Mouse (Mus musculus): Measurements from ENCODE around the gene Hectd2. TPM values are rescaled to one million over a fixed set of nuclear protein-coding genes. Genes with fewer than 3 reads are reported as not detected.
A peak's percentile ranks its signal among the peaks of the same experiment; 100 is the strongest.

Hectd2 gene
- polyA plus RNA-seq, 1 experiment, result 6.0 TPM

DNA sequence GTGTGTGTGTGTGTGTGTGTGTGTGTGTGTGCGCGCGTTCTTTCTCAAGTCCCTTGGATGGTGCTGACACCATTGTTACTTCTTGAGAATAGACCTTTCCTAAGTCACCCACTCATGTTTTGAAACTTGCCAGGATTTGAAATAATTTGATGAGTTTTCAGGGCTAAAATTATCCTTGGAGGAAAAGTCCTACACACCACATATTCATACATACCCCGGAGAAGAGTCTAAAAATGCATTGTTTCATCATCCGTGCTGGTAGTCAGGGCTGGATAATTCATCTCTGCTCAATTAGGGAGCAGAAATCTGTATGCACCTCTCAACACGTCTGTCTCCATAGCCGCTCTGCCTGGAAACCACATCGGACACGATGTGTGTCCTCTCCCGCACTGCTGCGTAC lies 17.5 kb upstream of the Hectd2 start:
- no peaks in the 10 kb centered on the region for H3K36me3 ChIP-seq (ENCODE audit: control insufficient read depth, insufficient read depth, low read length, poor library complexity, severe bottlenecking)
- no peaks in the 10 kb centered on the region; the same call in 1 of the 2 replicates for H3K27me3 ChIP-seq (ENCODE audit: control insufficient read depth, insufficient read depth, low read length, poor library complexity, severe bottlenecking)
- no peaks in the 10 kb centered on the region for H3K9me3 ChIP-seq (replicated peaks; ENCODE audit: control insufficient read depth, insufficient read depth, low read length, poor library complexity, severe bottlenecking)
- H3K4me3 ChIP-seq (ENCODE audit: low read depth, low read length), result no peak overlapping the region
- no peaks in the 10 kb centered on the region for H3K4me1 ChIP-seq (ENCODE audit: control insufficient read depth, insufficient read depth, low read length)
- TF ChIP-seq POLR2A (IDR thresholded peaks at IDR 0.05; ENCODE audit: insufficient read depth, low read length) (no peak), EP300 (IDR thresholded peaks at IDR 0.05; ENCODE audit: insufficient read depth, low read depth, low read length) (no peak), CTCF (IDR thresholded peaks at IDR 0.05; ENCODE audit: low read depth, low read length) (no peak)
- H3K27ac ChIP-seq (ENCODE audit: insufficient read depth, low read length), result no peak overlapping the region
- H3K9ac ChIP-seq (ENCODE audit: low read depth, poor library complexity, severe bottlenecking), result no peak overlapping the region

DNA sequence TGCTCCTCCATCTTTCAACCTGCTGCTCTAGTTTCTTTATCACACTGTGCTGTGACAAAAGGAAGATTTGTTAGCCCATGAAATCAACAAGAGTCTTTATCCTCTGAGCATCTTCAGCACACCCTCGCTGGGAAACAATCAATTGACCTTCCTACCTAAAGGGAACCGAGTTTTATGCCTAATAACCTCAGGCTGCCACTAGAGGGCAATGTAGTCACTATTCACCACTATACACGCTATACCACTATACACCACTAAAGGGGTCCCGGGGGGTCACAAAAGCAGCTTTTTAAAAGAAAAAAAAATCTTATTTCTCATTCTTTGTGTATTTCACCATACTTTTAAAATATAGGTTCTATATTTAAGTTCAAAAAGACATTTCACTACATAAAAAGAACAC lies 15.9 kb upstream of the Hectd2 start:
- Histone ChIP-seq H3K9ac (ENCODE audit: low read depth, poor library complexity, severe bottlenecking) (no peak overlapping the region), H3K4me1 (ENCODE audit: control insufficient read depth, insufficient read depth, low read length) (no peaks in the 10 kb centered on the region), H3K36me3 (ENCODE audit: control insufficient read depth, insufficient read depth, low read length, poor library complexity, severe bottlenecking) (no peaks in the 10 kb centered on the region), H3K9me3 (replicated peaks; ENCODE audit: control insufficient read depth, insufficient read depth, low read length, poor library complexity, severe bottlenecking) (no peaks in the 10 kb centered on the region), H3K27me3 (ENCODE audit: control insufficient read depth, insufficient read depth, low read length, poor library complexity, severe bottlenecking) (peaks cover 1% of the 10 kb centered on the region), H3K4me3 (ENCODE audit: low read depth, low read length) (no peak overlapping the region), H3K27ac (ENCODE audit: insufficient read depth, low read length) (no peak overlapping the region)
- TF ChIP-seq EP300 (IDR thresholded peaks at IDR 0.05; ENCODE audit: insufficient read depth, low read depth, low read length) (no peak), CTCF (IDR thresholded peaks at IDR 0.05; ENCODE audit: low read depth, low read length) (peak; percentile 10)

DNA sequence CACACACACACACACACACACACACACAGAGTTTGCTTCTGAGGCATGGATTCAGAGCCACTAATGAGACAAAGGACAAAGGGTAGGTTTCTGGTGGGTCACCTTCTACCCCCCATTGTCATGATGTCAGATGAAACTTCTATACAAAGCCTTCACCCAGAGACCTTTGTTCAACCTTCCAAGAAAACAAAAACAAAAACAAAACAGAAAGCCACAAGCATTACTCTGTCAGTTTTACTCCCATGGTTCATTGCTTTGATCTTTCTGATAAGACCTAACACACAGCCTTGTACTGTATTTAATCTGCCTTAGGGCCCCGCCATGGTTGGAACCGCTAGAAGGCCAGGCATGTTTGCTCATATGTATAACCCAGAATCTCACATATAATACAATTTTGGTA lies 15.1 kb upstream of the Hectd2 start:
- Histone ChIP-seq H3K9ac (ENCODE audit: low read depth, poor library complexity, severe bottlenecking) (no peak overlapping the region), H3K27ac (ENCODE audit: insufficient read depth, low read length) (no peak overlapping the region), H3K36me3 (ENCODE audit: control insufficient read depth, insufficient read depth, low read length, poor library complexity, severe bottlenecking) (no peaks in the 10 kb centered on the region), H3K9me3 (replicated peaks; ENCODE audit: control insufficient read depth, insufficient read depth, low read length, poor library complexity, severe bottlenecking) (no peaks in the 10 kb centered on the region), H3K4me3 (ENCODE audit: low read depth, low read length) (no peak overlapping the region), H3K27me3 (ENCODE audit: control insufficient read depth, insufficient read depth, low read length, poor library complexity, severe bottlenecking) (peaks cover 1% of the 10 kb centered on the region), H3K4me1 (ENCODE audit: control insufficient read depth, insufficient read depth, low read length) (no peaks in the 10 kb centered on the region)
- TF ChIP-seq POLR2A (IDR thresholded peaks at IDR 0.05; ENCODE audit: insufficient read depth, low read length) (no peak), EP300 (IDR thresholded peaks at IDR 0.05; ENCODE audit: insufficient read depth, low read depth, low read length) (no peak), CTCF (IDR thresholded peaks at IDR 0.05; ENCODE audit: low read depth, low read length) (no peak)

DNA sequence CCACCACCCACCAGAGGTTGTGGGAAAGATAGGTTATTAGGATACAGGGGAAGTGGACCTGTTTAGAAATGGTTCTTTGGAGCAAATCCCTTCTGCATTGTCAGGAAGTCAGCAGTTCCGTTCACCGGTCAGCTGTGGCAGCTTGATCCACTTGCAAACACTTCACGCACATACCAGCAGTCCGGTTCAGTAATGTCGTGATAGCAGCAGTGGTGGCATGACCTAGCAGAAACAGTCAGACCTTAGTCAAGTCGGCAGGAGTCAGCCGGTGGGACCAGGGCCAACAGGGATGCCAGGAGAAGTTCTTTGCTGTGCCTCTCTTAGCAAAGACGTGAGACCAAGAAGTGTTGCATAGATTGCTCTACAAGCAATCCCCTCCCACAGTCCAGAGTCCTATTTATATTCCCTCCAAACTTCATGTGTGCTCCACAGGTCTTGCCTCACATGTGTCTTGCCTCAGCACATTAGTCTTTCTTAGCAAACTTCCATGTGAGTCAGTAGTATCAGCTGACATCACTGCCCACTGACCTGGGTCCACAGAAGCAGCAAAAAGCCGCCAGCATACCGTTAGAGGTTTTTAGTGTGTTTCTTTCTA lies 14.3 kb upstream of the Hectd2 start:
- Histone ChIP-seq H3K4me3 (ENCODE audit: low read depth, low read length) (no peak overlapping the region), H3K4me1 (ENCODE audit: control insufficient read depth, insufficient read depth, low read length) (no peaks in the 10 kb centered on the region), H3K36me3 (ENCODE audit: control insufficient read depth, insufficient read depth, low read length, poor library complexity, severe bottlenecking) (no peaks in the 10 kb centered on the region), H3K9ac (ENCODE audit: low read depth, poor library complexity, severe bottlenecking) (no peak overlapping the region), H3K27ac (ENCODE audit: insufficient read depth, low read length) (no peak overlapping the region), H3K27me3 (ENCODE audit: control insufficient read depth, insufficient read depth, low read length, poor library complexity, severe bottlenecking) (peaks cover 1% of the 10 kb centered on the region), H3K9me3 (replicated peaks; ENCODE audit: control insufficient read depth, insufficient read depth, low read length, poor library complexity, severe bottlenecking) (no peaks in the 10 kb centered on the region)
- TF ChIP-seq CTCF (IDR thresholded peaks at IDR 0.05; ENCODE audit: low read depth, low read length) (no peak), EP300 (IDR thresholded peaks at IDR 0.05; ENCODE audit: insufficient read depth, low read depth, low read length) (no peak), POLR2A (IDR thresholded peaks at IDR 0.05; ENCODE audit: insufficient read depth, low read length) (no peak)

DNA sequence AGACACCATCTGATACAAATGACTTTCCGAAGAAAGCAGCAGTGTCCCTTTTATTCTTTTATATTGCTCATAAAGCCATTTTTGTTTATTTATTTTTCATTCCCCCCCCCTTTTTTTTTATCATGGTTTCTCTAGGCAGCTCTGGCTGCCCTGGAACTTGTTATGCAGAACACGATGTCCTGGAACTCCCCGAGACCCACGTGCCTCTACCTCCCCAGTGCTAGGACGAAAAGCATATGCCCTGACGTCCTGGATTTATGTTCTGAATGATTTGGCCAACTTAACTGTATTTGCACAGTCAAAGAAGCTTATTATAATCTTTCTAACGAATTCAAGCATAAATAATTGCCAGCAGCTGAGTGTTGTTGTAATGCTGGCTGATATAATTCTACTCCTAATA lies 13.7 kb upstream of the Hectd2 start:
- Histone ChIP-seq H3K4me3 (ENCODE audit: low read depth, low read length) (no peak overlapping the region), H3K9me3 (replicated peaks; ENCODE audit: control insufficient read depth, insufficient read depth, low read length, poor library complexity, severe bottlenecking) (no peaks in the 10 kb centered on the region), H3K9ac (ENCODE audit: low read depth, poor library complexity, severe bottlenecking) (no peak overlapping the region), H3K36me3 (ENCODE audit: control insufficient read depth, insufficient read depth, low read length, poor library complexity, severe bottlenecking) (no peaks in the 10 kb centered on the region), H3K27ac (ENCODE audit: insufficient read depth, low read length) (no peak overlapping the region), H3K4me1 (ENCODE audit: control insufficient read depth, insufficient read depth, low read length) (no peaks in the 10 kb centered on the region), H3K27me3 (ENCODE audit: control insufficient read depth, insufficient read depth, low read length, poor library complexity, severe bottlenecking) (peaks cover 1% of the 10 kb centered on the region; the same call in 1 of the 2 replicates)
- TF ChIP-seq EP300 (IDR thresholded peaks at IDR 0.05; ENCODE audit: insufficient read depth, low read depth, low read length) (no peak), POLR2A (IDR thresholded peaks at IDR 0.05; ENCODE audit: insufficient read depth, low read length) (no peak), CTCF (IDR thresholded peaks at IDR 0.05; ENCODE audit: low read depth, low read length) (no peak)

DNA sequence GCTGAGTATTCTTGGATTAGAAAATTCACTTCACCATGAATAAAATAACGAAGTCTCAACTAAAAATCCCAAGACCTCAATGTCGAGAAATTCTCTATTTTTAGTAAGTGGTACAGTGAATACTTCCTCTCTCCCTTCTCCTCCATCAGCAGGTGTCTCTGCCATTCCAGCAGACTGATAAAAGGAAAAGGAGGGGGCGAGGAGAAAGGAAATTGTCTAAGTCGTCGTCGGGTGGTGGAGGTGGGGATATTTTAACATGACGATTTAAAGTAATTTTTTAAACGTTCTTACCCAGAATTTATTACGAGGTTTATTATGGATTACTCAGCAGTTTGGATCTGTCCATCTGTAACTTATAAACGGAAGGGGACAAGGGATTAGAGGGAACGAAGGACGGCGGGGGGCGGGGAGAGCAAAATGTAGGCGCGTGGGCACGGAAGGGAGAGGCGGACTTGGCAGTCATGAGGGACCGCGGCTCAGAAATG lies 836 bp upstream of the Hectd2 start:
- no peaks in the 10 kb centered on the region; the same call in 1 of the 2 replicates for H3K27me3 ChIP-seq (ENCODE audit: control insufficient read depth, insufficient read depth, low read length, poor library complexity, severe bottlenecking)
- TF ChIP-seq EP300 (IDR thresholded peaks at IDR 0.05; ENCODE audit: insufficient read depth, low read depth, low read length) (no peak), POLR2A (IDR thresholded peaks at IDR 0.05; ENCODE audit: insufficient read depth, low read length) (no peak), CTCF (IDR thresholded peaks at IDR 0.05; ENCODE audit: low read depth, low read length) (no peak)
- H3K27ac ChIP-seq (ENCODE audit: insufficient read depth, low read length), result no peak overlapping the region
- no peaks in the 10 kb centered on the region for H3K36me3 ChIP-seq (ENCODE audit: control insufficient read depth, insufficient read depth, low read length, poor library complexity, severe bottlenecking)
- peak overlapping the region; percentile 65 for H3K4me3 ChIP-seq (ENCODE audit: low read depth, low read length)
- peak overlapping the region; percentile 92 for H3K9ac ChIP-seq (ENCODE audit: low read depth, poor library complexity, severe bottlenecking)
- no peaks in the 10 kb centered on the region for H3K9me3 ChIP-seq (replicated peaks; ENCODE audit: control insufficient read depth, insufficient read depth, low read length, poor library complexity, severe bottlenecking)
- peaks cover 1% of the 10 kb centered on the region for H3K4me1 ChIP-seq (ENCODE audit: control insufficient read depth, insufficient read depth, low read length)
